Mouse (Mus musculus) ovary, postnatal 36 days (tissue): ENCODE data around the gene Anapc1.
"Not testable (repeated sequence)": the region's sequence is repeated elsewhere in the genome, so short reads cannot be mapped to it uniquely, and the experiment has no call there.

Experiments used
- DNase-seq: peaks from one replicate; pipeline ENCODE4 v3.0.0; 2022; ENCODE audit warnings: low spot score, mixed read lengths

Gene Anapc1

GRCm38 (mm10) chr2:128696426-128696825, 9.2 kb upstream of the Anapc1 start:
- no peak for DNase-seq

GRCm38 (mm10) chr2:128694548-128694947, 7.4 kb upstream of the Anapc1 start:
- no peak for DNase-seq

GRCm38 (mm10) chr2:128693828-128694227, 6.6 kb upstream of the Anapc1 start:
- DNase-seq, result not testable (repeated sequence)

- no peak for DNase-seq
These were observed 6.0 kb upstream of the Anapc1 start for GRCm38 (mm10) chr2:128693236-128693635.

- DNase-seq, result no peak
These were observed 5.6 kb upstream of the Anapc1 start for GRCm38 (mm10) chr2:128692771-128693170.

- DNase-seq, result no peak
These were observed 5.1 kb upstream of the Anapc1 start for GRCm38 (mm10) chr2:128692336-128692735.

- no peak for DNase-seq
These were observed 448 bp upstream of the Anapc1 start for GRCm38 (mm10) chr2:128687558-128688120.

- DNase-seq, result no peak
These were observed 6.5 kb downstream of the Anapc1 start for GRCm38 (mm10) chr2:128680661-128681060.

- DNase-seq, result no peak
These were observed 66.6 kb downstream of the Anapc1 start for GRCm38 (mm10) chr2:128620578-128620977.

- DNase-seq, result no peak
These were observed 71.8 kb downstream of the Anapc1 start for GRCm38 (mm10) chr2:128615366-128615765.

GRCm38 (mm10) chr2:128613365-128613764, 73.8 kb downstream of the Anapc1 start:
- no peak for DNase-seq

- DNase-seq, result no peak
These were observed 74.9 kb downstream of the Anapc1 start for GRCm38 (mm10) chr2:128612275-128612674.

- DNase-seq, result no peak
These were observed 76.0 kb downstream of the Anapc1 start for GRCm38 (mm10) chr2:128611178-128611577.

- no peak for DNase-seq
These were observed 77.9 kb downstream of the Anapc1 start for GRCm38 (mm10) chr2:128609286-128609685.

- DNase-seq, result no peak
These were observed 85.7 kb downstream of the Anapc1 start for GRCm38 (mm10) chr2:128601534-128601933.

- no peak for DNase-seq
These were observed 94.9 kb downstream of the Anapc1 start for GRCm38 (mm10) chr2:128592301-128592700.

- DNase-seq, result no peak
These were observed 96.3 kb downstream of the Anapc1 start, which contains the start of gene Spdye4c for GRCm38 (mm10) chr2:128590909-128591308. Spdye4c (plus strand) TSS chr2:128591209.

- no peak for DNase-seq
These were observed 104.3 kb downstream of the Anapc1 start for GRCm38 (mm10) chr2:128582881-128583280.

GRCm38 (mm10) chr2:128572726-128573624, 114.2 kb downstream of the Anapc1 start:
- peak; percentile 70 for DNase-seq

GRCm38 (mm10) chr2:128571001-128571400, 116.2 kb downstream of the Anapc1 start:
- no peak for DNase-seq

GRCm38 (mm10) chr2:128568490-128568889, 118.7 kb downstream of the Anapc1 start:
- DNase-seq, result no peak

GRCm38 (mm10) chr2:128568018-128568417, 119.2 kb downstream of the Anapc1 start:
- DNase-seq, result no peak
